Mouse (Mus musculus) midbrain, embryonic 12.5 days (tissue): ENCODE measurements around the gene 9930021J03Rik. TPM values are rescaled to one million over a fixed set of nuclear protein-coding genes. Genes with fewer than 3 reads are reported as not detected.

Source experiments
- ATAC-seq: fragments of 200-750 bp; cut with Nextera tagmentation; 2 replicates; pipeline ENCODE4 v1.8.0; 2017; ENCODE audit warnings: low read depth, moderate TSS enrichment, moderate library complexity; ENCODE audit not compliant: low FRiP score
- H3K27ac ChIP-seq: fragments of 300-500 bp; sonication (generic); replicated peaks from 2 replicates; pipeline ENCODE4 v1.5.1; 2016; ENCODE audit warnings: mild to moderate bottlenecking
- H3K27me3 ChIP-seq: fragments of 300-500 bp; sonication (generic); 2 replicates; pipeline ENCODE4 v1.6.1; 2016; ENCODE audit warnings: mild to moderate bottlenecking
- H3K36me3 ChIP-seq: fragments of 300-500 bp; sonication (generic); 2 replicates; pipeline ENCODE4 v1.6.1; 2016
- H3K4me1 ChIP-seq: fragments of 300-500 bp; sonication (generic); 2 replicates; pipeline ENCODE4 v1.6.1; 2016
- H3K4me2 ChIP-seq: fragments of 300-500 bp; sonication (generic); replicated peaks from 2 replicates; pipeline ENCODE4 v1.6.1; 2016; ENCODE audit warnings: mild to moderate bottlenecking, moderate library complexity
- H3K4me3 ChIP-seq: fragments of 300-500 bp; sonication (generic); 2 replicates; pipeline ENCODE4 v1.5.1; 2016; ENCODE audit warnings: mild to moderate bottlenecking
- H3K9ac ChIP-seq: fragments of 300-500 bp; sonication (generic); replicated peaks from 2 replicates; pipeline ENCODE4 v1.6.1; 2016; ENCODE audit warnings: mild to moderate bottlenecking, moderate library complexity
- H3K9me3 ChIP-seq: fragments of 300-500 bp; sonication (generic); 2 replicates; pipeline ENCODE4 v1.6.1; 2016; ENCODE audit warnings: mild to moderate bottlenecking
- WGBS: fragments of 180-500 bp; shearing (Covaris S2); methylation state at CpG from one replicate; pipeline ENCODE4 v1.1.7; 2016; 5-methylcytosine and 5-hydroxymethylcytosine counted together
- polyA plus RNA-seq: library from polyadenylated mRNA; unstranded; fragments of >200 nt; fragmentation: Nextera tagmentation; extraction: Ambion mirVana; gene quantifications from 2 replicates; pipeline ENCODE4 v1.2.1, GENCODE M21; 2016

The 9930021J03Rik gene
- 8.1 and 9.1 TPM in 2 replicates for polyA plus RNA-seq

- Histone ChIP-seq H3K27me3 (no peaks in the 10 kb centered on the region), H3K9me3 (no peaks in the 10 kb centered on the region), H3K4me2 (peak within 1 kb of the TSS; percentile 92), H3K4me3 (peak within 1 kb of the TSS; percentile 96), H3K27ac (peak within 1 kb of the TSS; percentile 97), H3K36me3 (peaks cover 25% of the 10 kb centered on the region), H3K9ac (peak within 1 kb of the TSS; percentile 94), H3K4me1 (peaks cover 32% of the 10 kb centered on the region)
- WGBS: under 1% methylated on average over 52 of the region's 95 CpGs
- ATAC-seq: peak; percentile 93
These were observed at the start of gene 9930021J03Rik for GRCm38 (mm10) chr19:29805917-29806785. Gene 9930021J03Rik, minus strand, starts transcription at chr19:29805989.

GRCm38 (mm10) chr19:29853711-29854110 lies 47.9 kb upstream of the 9930021J03Rik start:
- 93% methylated on average over 5 of the region's 5 CpGs for WGBS
- no peaks in the 10 kb centered on the region for H3K4me1 ChIP-seq
- no peaks in the 10 kb centered on the region for H3K9me3 ChIP-seq
- no peak for ATAC-seq
- no peaks in the 10 kb centered on the region for H3K27me3 ChIP-seq
- H3K4me2 ChIP-seq: no peak overlapping the region
- H3K9ac ChIP-seq: no peak overlapping the region
- H3K27ac ChIP-seq: no peak overlapping the region
- H3K36me3 ChIP-seq: no peaks in the 10 kb centered on the region
- no peak overlapping the region for H3K4me3 ChIP-seq

DNA sequence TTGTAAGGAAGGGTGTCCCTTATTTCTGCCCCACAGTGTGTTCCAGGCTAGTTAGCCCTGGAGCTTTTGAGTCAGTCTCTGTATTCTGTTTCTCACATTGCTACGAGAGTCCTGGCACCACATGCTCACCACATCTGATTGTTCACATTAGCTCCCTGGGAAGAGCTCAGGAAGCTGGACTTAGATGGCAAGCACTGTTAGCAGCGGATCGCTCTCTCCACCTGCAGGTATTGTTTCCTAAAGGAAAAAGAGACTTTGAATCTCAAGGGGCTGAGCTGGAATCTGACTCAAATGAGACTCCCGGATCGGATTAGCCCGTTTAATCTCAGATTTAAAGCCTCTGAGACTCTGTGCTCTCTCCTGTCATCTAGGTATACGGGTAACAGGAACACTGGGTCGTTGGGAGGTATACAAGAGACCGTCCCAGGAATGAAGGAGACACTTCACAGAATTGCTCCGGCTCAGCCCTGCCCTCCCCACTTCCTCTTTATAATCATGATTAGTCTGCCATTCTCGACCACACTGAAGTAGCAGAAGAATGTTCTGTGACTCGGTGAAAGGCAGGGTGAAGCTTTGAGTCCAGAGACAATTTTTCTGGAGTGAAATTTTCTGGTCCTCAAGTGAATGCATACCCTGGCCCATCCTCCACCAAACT lies 45.4 kb upstream of the 9930021J03Rik start:
- Histone ChIP-seq H3K27ac (no peak overlapping the region), H3K9ac (no peak overlapping the region), H3K4me3 (no peak overlapping the region), H3K36me3 (no peaks in the 10 kb centered on the region), H3K9me3 (no peaks in the 10 kb centered on the region), H3K4me2 (no peak overlapping the region), H3K4me1 (no peaks in the 10 kb centered on the region), H3K27me3 (no peaks in the 10 kb centered on the region)
- ATAC-seq: no peak
- 39% methylated on average over 12 of the region's 12 CpGs for whole genome bisulfite sequencing

DNA sequence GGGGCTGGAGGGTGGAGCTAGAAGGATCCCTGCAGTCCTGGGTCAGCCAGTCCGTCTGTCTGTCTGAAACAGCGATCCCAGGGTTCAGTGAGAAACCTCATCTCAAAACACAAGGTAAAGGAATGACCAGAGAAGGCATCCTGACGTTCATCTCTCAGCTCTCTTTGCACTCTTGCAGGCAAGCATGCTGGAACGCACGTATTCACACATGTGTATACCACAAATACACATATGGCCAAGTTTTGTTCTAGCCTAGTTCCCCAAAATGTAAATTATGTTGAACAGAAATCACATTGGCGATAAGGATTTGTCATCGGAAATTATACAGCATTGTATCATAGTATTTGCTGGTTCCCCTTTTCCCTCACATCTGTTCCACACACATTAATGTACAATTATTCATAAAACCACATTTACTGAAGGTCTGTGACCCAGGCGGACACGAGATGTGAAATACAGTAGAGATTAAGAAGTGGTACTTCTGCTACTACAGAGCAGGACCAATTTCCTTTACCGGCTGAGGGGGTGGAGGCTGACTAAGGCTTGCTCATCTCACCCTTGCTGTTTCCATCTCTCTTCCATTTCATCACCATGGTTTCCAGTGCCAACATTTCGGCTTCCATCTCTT lies 44.2 kb upstream of the 9930021J03Rik start:
- no peak overlapping the region for H3K4me3 ChIP-seq
- H3K4me2 ChIP-seq: no peak overlapping the region
- H3K9ac ChIP-seq: no peak overlapping the region
- WGBS: 85% methylated on average over 11 of the region's 11 CpGs
- H3K27ac ChIP-seq: no peak overlapping the region
- H3K4me1 ChIP-seq: no peaks in the 10 kb centered on the region
- no peaks in the 10 kb centered on the region for H3K36me3 ChIP-seq
- no peak for ATAC-seq
- H3K27me3 ChIP-seq: no peaks in the 10 kb centered on the region
- no peaks in the 10 kb centered on the region for H3K9me3 ChIP-seq

GRCm38 (mm10) chr19:29844036-29844661 lies 38.4 kb upstream of the 9930021J03Rik start:
- no peak overlapping the region for H3K9ac ChIP-seq
- no peaks in the 10 kb centered on the region for H3K9me3 ChIP-seq
- H3K36me3 ChIP-seq: no peaks in the 10 kb centered on the region
- H3K4me3 ChIP-seq: no peak overlapping the region
- H3K27ac ChIP-seq: peak overlapping the region; percentile 50; the same call in 1 of the 2 replicates
- peaks cover 16% of the 10 kb centered on the region for H3K4me1 ChIP-seq
- peak; percentile 63; the same call in 1 of the 2 replicates for ATAC-seq
- no peak overlapping the region for H3K4me2 ChIP-seq
- 37% methylated on average over 12 of the region's 12 CpGs for WGBS
- H3K27me3 ChIP-seq: no peaks in the 10 kb centered on the region

DNA sequence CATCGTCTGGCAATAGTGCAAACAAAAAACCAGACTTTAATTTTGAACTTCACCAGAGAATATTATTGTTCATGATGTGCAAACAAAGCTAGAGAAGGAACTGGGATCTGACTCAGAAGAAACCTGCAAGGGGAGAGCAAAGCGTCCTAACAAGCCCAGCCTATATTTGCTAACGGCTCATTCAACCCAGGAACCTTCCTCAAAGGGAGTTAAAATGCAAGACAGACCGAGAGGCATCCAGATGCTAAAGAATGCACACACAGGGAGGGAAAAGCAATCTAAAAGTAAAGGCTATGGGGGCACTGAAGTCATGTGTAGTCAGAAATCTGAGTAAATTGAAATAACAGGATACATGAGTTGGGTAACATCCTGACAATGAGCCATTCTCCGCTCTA lies 37.8 kb upstream of the 9930021J03Rik start:
- no peak overlapping the region for H3K4me3 ChIP-seq
- H3K27me3 ChIP-seq: no peaks in the 10 kb centered on the region
- no peak for ATAC-seq
- no peaks in the 10 kb centered on the region for H3K36me3 ChIP-seq
- H3K4me2 ChIP-seq: no peak overlapping the region
- 0 out of 2 replicates have a peak overlapping the region, but pooled peaks have one; percentile 50 for H3K27ac ChIP-seq
- no peak overlapping the region for H3K9ac ChIP-seq
- WGBS: 37% methylated on average over 5 of the region's 5 CpGs
- peaks cover 16% of the 10 kb centered on the region for H3K4me1 ChIP-seq
- H3K9me3 ChIP-seq: no peaks in the 10 kb centered on the region

DNA sequence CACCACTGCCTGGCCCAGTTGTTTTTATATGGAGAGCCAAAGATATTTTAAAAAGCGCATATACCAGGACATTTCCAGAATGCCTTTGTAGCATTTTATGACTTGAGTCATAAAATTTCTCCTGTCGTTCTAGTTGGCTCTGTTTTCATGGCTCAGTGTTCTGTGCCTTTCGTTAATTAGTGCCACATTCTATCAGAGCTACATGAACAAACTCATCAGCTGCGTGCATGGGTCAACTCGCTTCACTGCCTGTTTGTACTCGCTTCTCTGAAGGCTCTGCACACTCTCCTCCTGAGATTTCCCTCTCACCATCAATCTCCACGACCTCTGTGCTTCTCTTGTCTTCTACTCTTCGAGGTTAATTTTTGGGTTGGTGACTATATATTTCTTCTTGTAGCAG lies 37.2 kb upstream of the 9930021J03Rik start:
- ATAC-seq: no peak
- no peaks in the 10 kb centered on the region for H3K27me3 ChIP-seq
- 85% methylated on average over 8 of the region's 8 CpGs for WGBS
- H3K4me1 ChIP-seq: peaks cover 16% of the 10 kb centered on the region
- H3K4me3 ChIP-seq: no peak overlapping the region
- H3K9ac ChIP-seq: no peak overlapping the region
- H3K4me2 ChIP-seq: no peak overlapping the region
- 0 out of 2 replicates have a peak overlapping the region, but pooled peaks have one; percentile 50 for H3K27ac ChIP-seq
- H3K36me3 ChIP-seq: no peaks in the 10 kb centered on the region
- no peaks in the 10 kb centered on the region for H3K9me3 ChIP-seq

GRCm38 (mm10) chr19:29840642-29841041 lies 34.9 kb upstream of the 9930021J03Rik start:
- no peak overlapping the region for H3K4me2 ChIP-seq
- H3K4me1 ChIP-seq: peaks cover 16% of the 10 kb centered on the region
- H3K27ac ChIP-seq: no peak overlapping the region
- WGBS: 91% methylated on average over 4 of the region's 4 CpGs
- no peaks in the 10 kb centered on the region for H3K27me3 ChIP-seq
- no peaks in the 10 kb centered on the region for H3K36me3 ChIP-seq
- H3K9ac ChIP-seq: no peak overlapping the region
- H3K9me3 ChIP-seq: no peaks in the 10 kb centered on the region
- no peak overlapping the region for H3K4me3 ChIP-seq
- no peak for ATAC-seq

DNA sequence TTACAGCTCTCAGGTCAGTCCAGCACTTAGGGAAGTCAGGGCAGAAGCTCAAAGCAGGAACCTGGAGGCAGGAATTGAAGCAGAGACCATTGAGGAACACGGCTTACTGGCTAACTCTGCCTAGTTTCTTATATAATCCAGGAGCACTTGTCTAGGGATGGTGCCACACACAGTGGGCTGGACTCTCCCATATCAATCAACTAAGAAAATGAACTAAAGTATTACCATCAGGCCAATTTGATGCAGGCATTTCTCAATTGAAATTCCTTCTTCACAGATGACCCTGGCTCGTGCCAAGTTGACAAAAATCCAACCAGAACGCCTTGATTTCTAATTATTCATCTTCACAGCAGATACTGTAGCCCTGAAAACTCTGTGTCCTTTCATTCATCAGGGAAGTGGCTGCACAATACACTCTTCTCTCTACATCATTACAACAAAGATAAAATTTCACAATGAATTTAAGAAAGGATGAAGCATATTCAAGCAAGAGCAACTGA lies 32.9 kb upstream of the 9930021J03Rik start:
- Histone ChIP-seq H3K27me3 (no peaks in the 10 kb centered on the region), H3K9ac (no peak overlapping the region), H3K27ac (no peak overlapping the region), H3K4me3 (no peak overlapping the region), H3K4me1 (peaks cover 7% of the 10 kb centered on the region; the same call in 1 of the 2 replicates), H3K4me2 (no peak overlapping the region), H3K36me3 (no peaks in the 10 kb centered on the region), H3K9me3 (no peaks in the 10 kb centered on the region)
- no peak for ATAC-seq
- WGBS: 83% methylated on average over 3 of the region's 3 CpGs

GRCm38 (mm10) chr19:29838171-29838570 lies 32.4 kb upstream of the 9930021J03Rik start:
- peaks cover 2% of the 10 kb centered on the region; the same call in 1 of the 2 replicates for H3K4me1 ChIP-seq
- no peaks in the 10 kb centered on the region for H3K27me3 ChIP-seq
- no peak overlapping the region for H3K9ac ChIP-seq
- 64% methylated on average over 1 of the region's 1 CpGs for WGBS
- no peaks in the 10 kb centered on the region for H3K36me3 ChIP-seq
- no peak overlapping the region for H3K4me3 ChIP-seq
- H3K9me3 ChIP-seq: no peaks in the 10 kb centered on the region
- no peak overlapping the region for H3K4me2 ChIP-seq
- ATAC-seq: no peak
- no peak overlapping the region for H3K27ac ChIP-seq

- Histone ChIP-seq H3K27me3 (no peaks in the 10 kb centered on the region), H3K4me2 (no peak overlapping the region), H3K27ac (no peak overlapping the region), H3K4me3 (no peak overlapping the region), H3K4me1 (no peaks in the 10 kb centered on the region), H3K9me3 (no peaks in the 10 kb centered on the region), H3K9ac (no peak overlapping the region), H3K36me3 (no peaks in the 10 kb centered on the region)
- 72% methylated on average over 3 of the region's 3 CpGs for WGBS
- ATAC-seq: no peak
These were observed 29.7 kb upstream of the 9930021J03Rik start for GRCm38 (mm10) chr19:29835364-29836034.
